Mouse (Mus musculus) right cerebral cortex, adult 2 months (tissue): Measurements from ENCODE around the gene Fbxw8.
A peak's percentile ranks its signal among the peaks of the same experiment; 100 is the strongest.

Experiments used
- DNase-seq, 2 experiments: peaks; one replicate each; pipeline ENCODE4 v3.0.0; 2021 to 2022; ENCODE audit warnings: low spot score in 2 of 2

Gene Fbxw8

DNA sequence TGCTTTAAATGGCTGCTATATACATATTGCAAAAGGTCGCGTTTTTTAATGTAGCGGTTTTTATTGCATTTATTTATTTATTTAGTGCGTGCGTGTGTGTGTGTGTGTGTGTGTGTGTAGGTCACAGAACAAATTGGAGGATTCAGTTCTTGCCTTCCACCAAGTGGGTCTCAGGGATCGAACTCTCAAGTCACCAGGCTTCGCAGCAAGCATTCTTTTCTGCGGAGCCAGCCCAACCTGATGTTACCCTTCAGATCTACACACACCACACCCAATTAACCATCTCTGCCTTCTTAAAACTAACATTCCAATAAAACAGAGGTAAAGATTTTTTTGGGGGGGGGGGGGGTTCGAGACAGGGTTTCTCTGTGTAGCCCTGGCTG is 292 bp upstream of the Fbxw8 start:
- DNase-seq: no peak

GRCm38 (mm10) chr5:118149711-118150110 is 5.6 kb downstream of the Fbxw8 start:
- no peak for DNase-seq

GRCm38 (mm10) chr5:118147264-118147663 is 8.0 kb downstream of the Fbxw8 start:
- DNase-seq: no peak

GRCm38 (mm10) chr5:118145999-118146679 is 9.1 kb downstream of the Fbxw8 start:
- no peak for DNase-seq

- DNase-seq: no peak
These were observed 9.8 kb downstream of the Fbxw8 start for GRCm38 (mm10) chr5:118145458-118145857.

DNA sequence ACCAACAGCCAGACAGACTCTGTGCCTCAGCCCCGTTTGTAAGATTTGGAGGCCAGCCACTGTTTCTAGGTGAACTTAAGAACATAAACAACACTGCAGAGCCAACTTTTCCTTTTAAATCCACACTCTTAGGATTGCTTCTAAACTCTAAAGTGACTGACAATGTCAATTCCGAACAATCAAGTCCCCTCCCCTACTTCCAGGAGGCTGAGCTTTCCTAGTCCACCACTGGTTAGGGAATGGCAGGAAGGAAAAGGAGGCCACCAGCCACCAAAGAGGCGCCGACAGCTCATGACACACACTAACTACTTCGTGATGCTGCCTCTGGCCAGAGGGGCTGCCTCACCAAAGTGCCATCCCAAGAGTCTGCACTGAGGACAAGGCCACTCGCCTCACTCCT is 10.5 kb downstream of the Fbxw8 start:
- DNase-seq: no peak

GRCm38 (mm10) chr5:118144327-118144726 is 10.9 kb downstream of the Fbxw8 start:
- no peak for DNase-seq

DNA sequence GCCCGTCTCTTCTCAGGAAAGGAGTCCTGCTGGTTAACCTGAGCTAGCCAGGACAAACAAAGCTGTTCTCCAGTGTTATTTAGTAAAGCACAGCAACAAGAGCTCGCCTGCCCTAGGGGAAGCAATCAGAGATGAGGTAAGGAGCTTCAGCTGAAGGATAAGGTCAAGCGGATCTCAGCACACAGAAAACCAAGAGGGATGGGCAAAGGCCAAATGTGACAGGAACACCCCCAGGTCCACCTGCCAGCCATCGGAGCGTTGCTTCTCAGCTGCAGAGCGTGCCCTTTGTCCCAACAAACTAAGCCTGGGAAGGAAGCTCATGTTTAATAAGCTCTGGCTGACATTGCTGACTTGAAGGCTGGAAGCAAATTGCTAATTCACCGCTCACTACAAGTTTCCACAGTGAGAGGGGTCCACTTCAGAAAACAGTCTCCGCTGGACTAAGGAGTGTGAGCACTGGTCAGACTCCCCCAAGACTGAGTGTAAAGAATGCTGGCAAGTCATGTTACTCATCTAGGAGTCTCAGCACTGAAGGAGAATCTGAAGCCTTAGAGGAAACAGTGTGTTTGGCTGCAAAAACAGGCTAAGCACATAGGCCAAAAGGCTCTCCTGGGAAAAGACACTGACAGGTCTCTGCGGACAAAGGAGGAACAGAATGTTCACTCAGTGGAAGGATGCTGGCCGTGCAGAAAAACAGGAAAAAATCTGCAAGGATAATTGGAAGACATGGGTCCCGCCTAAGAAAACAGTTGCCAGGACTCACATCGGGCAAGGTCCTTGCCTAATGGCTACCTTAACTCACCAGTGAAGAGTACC is 11.8 kb downstream of the Fbxw8 start:
- no peak for DNase-seq

GRCm38 (mm10) chr5:118142471-118142870 is 12.8 kb downstream of the Fbxw8 start:
- no peak for DNase-seq

DNA sequence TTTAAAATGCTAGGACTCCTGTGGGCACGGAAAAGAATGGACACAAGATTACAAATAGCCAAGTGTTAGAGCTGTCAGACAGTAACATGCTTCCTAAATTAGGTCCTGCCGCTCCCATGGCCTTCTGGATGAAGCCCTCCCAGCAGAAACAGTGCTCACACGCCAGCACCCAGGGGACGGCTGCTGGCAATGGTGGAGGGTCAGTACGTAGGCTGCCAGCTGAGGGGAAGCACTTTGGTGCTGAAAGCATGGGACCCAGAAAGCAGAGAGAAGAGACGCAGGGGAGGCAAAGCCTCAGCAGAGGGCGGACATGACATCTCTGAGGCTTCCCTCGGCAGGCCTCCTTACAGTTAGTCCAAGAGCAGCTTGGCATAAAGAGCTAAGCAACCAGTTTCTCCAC is 15.6 kb downstream of the Fbxw8 start:
- DNase-seq: no peak

DNA sequence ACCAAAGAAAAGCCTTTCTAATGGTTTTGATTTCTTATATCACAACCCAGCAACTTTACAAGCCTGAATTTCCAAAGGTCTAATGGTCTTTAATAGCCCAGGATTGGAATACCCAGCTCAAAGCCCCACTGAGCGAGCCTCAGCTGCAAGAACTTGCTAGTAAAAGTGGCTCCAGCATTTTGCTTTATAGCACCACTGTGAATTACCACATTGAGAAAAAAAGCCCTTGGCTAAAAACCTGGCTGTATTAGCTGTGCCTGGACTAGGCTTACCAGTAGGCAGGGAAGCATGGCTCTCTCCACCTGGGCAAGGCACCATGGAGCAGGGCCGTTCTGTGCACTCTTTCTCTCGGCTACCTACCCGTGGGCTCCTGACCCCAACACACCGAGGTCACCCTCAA is 18.9 kb downstream of the Fbxw8 start:
- DNase-seq: no peak

DNA sequence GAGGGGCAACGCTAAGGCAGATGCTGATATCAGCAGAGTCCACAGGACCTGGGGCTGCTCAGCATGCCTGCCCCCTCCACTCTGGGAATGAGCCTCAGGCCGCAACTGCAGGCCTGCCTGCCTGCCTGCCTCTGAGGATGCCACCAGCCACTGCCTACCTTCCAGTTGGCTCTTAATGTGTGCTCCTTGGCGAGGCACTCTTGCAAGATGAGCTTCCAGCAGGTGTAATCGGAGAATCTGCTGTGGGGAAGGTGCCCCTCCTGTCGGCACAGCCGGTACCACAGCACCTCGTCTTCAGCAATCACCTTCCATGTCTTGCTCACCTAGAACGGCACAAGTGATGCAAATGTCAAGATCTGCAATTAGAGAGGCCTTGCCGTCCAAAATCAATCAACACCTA is 26.6 kb downstream of the Fbxw8 start:
- no peak for DNase-seq

GRCm38 (mm10) chr5:118128208-118128607 is 27.1 kb downstream of the Fbxw8 start:
- no peak for DNase-seq

DNA sequence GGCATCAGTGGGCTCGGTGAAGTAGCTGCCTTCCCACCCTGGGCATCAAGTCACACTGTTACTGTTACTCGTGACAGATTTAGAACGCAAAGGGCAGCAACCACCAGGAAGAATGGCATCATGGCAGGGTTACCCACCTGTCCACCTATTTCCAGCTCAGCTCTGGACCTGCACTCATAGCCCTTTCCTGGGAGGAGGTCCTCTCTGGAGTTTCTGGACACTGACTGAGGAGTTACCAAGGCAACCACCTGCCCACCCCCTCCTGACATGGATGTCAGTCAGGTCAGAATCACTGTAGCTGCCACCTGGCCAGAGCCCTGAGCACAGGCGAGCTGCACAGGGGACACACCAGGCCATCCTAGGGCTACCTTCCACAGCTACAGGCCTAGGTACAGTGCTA is 28.6 kb downstream of the Fbxw8 start:
- no peak for DNase-seq

DNA sequence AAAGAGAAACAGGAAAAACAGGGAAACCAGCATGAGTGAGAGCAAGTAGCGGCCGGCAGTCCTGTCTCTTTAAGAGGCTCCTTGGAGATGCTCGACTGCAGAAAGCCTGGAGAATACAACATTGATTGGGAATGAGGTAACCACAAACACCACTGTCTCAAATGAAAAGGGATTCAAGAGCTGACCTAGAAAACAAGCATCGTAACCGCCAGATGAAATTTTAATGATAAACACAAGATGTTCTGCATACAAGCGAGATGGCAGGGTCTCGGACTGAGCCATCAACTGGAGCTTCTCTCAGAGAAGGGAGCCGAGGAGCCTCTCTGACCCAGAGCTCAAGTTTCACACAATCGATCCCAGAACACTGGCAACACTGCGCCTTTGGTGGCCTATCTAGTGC is 32.2 kb downstream of the Fbxw8 start:
- DNase-seq: no peak

DNA sequence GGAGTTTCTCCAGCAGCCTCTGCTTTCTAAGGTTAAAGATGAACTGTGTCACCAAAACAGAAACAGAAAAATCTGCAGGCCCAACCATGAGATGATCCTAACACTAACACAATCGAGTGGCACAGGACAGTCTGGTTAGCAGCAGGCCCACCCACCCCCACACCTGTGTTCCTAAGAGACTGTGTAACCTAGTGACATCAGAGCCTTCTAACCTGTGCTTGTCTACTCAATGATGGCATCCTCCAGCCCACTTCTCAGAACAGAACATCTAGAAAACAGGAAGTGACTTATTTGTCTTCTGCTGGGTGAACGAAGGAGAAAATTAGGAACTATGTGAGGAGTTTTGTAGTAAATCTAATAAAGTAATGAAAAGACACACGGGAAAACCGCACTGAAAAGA is 33.3 kb downstream of the Fbxw8 start:
- no peak for DNase-seq

DNA sequence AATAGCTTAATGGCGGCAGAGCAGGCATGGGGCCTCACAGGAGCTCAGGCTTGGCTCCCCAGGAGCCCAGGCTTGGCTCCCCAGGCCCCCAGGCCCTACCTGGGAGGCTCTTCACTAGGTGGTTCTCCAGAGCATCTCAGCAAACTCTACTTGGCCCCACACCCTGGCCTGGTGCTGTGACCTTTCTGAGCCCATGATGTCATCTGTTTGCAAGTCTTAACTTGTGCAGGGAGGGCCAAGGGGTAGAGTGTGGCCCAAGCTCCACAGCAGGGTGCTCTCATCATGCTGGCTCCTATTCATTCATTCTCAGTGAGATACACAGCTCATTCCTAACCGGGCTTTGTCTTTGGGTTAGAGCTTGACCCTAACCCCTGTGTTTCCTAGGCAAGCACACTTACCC is 34.6 kb downstream of the Fbxw8 start:
- no peak for DNase-seq

- no peak for DNase-seq
These were observed 36.3 kb downstream of the Fbxw8 start for GRCm38 (mm10) chr5:118118922-118119321.

DNA sequence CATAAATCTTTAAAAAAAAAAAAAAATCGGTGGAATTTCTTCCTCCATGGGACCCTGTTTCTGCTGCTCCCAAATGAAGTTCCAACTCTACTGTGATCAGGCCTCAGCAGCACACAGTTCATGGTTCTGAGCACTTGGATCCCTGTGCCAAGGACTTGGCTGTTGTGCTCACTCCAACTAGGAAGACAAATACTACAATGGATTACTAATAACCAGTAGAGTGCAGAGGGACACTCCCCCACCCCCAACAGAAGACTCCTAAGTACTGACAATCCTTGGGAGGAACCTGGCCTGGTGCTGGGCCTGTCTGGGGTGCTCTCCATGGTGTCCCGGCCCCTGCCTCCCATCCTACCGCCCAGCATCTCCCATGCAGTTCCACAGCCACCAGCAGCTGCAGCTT is 36.9 kb downstream of the Fbxw8 start:
- DNase-seq: no peak

GRCm38 (mm10) chr5:118113617-118114016 is 41.6 kb downstream of the Fbxw8 start:
- peak; percentile 83 to 88 for DNase-seq

- DNase-seq: no peak
These were observed 42.2 kb downstream of the Fbxw8 start for GRCm38 (mm10) chr5:118113043-118113442.

GRCm38 (mm10) chr5:118108794-118109440 is 46.3 kb downstream of the Fbxw8 start:
- no peak for DNase-seq
